Mouse (Mus musculus): ENCODE measurements at regions not wholly inside any gene's neighbourhood (a gene's known extent, or its start where the extent isn't known, plus 50 kb on each side); places are given as distances from the start of the nearest gene placed in this dataset.
A peak's percentile ranks its signal among the peaks of the same experiment; 100 is the strongest.
"Not testable (repeated sequence)": the region's sequence is repeated elsewhere in the genome, so short reads cannot be mapped to it uniquely, and the experiment has no call there.

- DNase-seq (ENCODE audit: low spot score), result no peak
Observed at GRCm38 (mm10) chr15:91916946-91917345, 78.9 kb downstream of the Smgc start.

DNA sequence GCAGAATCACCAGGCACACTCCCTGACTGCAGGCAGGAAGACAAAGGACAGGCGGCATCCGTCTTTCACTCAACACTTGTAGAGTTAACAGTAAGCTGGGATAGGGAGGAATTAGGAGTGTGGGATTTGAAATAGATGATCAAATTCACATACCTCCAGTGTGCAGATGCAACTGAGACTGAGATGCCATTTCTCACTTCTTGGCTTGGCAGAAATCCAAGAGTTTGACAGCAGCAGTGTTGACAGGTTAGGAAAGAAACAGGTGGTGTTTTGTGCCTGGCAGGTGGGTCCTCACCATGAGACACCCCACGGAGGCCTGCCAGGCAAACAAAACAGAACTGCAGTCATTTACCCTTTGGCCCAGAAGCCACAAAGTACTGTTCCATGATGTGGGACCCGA, 79.8 kb downstream of the Smgc start:
- no peak for DNase-seq (ENCODE audit: low spot score)

GRCm38 (mm10) chr15:91924542-91924941, 86.5 kb downstream of the Smgc start:
- DNase-seq (ENCODE audit: low spot score), result no peak

GRCm38 (mm10) chr15:91927492-91927891, 89.4 kb downstream of the Smgc start:
- DNase-seq (ENCODE audit: low spot score), result no peak

DNA sequence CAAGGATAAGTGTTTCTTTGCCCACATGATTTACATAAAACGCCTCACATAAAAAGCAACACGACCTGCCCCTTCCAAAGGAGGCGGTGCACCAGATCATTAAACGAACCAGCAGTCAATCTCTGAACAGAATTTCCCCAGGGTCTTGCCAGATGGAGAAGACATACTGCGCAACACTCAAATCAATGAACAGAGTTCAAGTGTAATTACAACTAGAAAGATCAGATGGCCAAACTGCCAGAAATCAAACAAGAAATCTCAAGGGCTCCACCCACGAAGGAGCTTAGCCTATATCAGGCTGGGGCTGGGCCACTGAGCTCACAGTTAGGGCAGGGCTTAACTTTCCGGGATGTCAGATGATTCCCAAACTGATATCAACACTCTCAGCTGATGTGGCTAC, 90.4 kb downstream of the Smgc start:
- DNase-seq (ENCODE audit: low spot score), result no peak

DNA sequence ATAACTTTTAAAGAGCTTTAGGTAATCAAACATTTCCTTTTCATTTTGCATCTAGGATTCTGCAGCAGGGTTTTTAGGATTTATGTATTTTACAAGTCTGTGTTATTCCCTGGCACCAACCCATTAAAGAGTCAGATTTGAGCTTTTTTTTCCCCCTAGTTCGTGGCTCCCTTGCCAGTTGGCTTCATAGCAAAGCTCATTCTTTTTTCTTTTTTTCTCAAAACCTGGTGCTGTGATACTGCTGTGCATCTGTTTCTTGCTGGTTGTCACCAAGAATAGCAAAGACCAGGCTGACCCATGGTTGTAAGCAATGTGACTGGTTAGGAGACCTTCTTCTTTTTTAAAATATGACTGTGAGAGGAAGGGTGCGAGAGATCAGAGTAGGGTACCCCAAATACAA, 93.7 kb upstream of the Cntn1 start:
- no peak for DNase-seq (ENCODE audit: low spot score)

DNA sequence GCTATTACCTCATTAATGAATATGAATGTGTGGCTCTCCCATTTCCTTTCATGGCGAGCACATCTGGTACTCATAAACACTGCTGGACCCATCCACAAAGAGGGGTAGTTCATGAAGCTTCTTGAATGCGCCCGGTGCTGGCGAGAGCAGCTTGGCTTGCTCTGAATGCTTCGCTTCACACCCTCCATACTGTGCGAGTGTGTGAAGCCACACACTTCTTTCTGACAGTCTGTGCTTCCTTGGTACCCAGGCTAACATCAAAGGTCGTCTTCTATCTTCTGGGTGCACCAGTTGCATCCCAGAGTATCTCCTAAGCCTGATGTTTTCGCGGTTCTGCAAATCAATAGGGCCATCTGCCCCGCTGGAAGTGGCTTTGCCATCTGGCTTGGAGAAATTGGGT, 85.8 kb upstream of the Cntn1 start:
- DNase-seq (ENCODE audit: low spot score), result no peak

- peak; percentile 53 for DNase-seq (ENCODE audit: low spot score)
Observed at GRCm38 (mm10) chr15:91969378-91969777, 81.6 kb upstream of the Cntn1 start.

- no peak for DNase-seq (ENCODE audit: low spot score)
Observed at GRCm38 (mm10) chr15:91971411-91971810, 79.6 kb upstream of the Cntn1 start.

GRCm38 (mm10) chr15:91971846-91972245, 79.1 kb upstream of the Cntn1 start:
- DNase-seq (ENCODE audit: low spot score), result no peak

DNA sequence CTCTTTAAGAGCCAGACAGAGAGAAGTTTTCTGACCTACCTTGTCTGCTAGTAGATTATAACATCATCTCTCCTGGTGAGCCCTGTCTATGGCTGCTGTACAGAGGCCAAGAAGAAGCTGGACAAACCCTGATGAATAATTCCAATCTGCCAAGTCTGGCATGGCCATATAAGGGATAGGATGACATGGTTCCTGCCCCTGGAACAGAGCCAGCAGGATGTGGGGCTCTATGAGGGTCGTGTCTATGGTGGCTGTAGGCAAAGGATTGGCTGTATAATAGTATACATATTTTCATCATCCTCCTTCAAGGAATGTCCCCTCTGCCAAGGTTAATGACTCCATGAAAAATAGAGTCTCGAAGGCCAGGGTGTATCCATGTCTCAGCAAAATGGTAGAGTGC, 75.4 kb upstream of the Cntn1 start:
- no peak for DNase-seq (ENCODE audit: low spot score)

- not testable (repeated sequence) for DNase-seq (ENCODE audit: low spot score)
Observed at GRCm38 (mm10) chr15:91983186-91983585, 67.8 kb upstream of the Cntn1 start.

GRCm38 (mm10) chr15:92000086-92000485, 50.9 kb upstream of the Cntn1 start:
- DNase-seq (ENCODE audit: low spot score), result no peak

Data from adipocyte (in vitro differentiated cells).